Mouse (Mus musculus) embryonic facial prominence, embryonic 11.5 days (tissue): ENCODE results near the gene Uvrag. TPM values are rescaled to one million over a fixed set of nuclear protein-coding genes. Genes with fewer than 3 reads are reported as not detected.

Experiments used
- ATAC-seq: fragments of 200-750 bp; cut with Nextera tagmentation; replicated peaks from 2 replicates; pipeline ENCODE4 v1.8.0; 2017; ENCODE audit warnings: low read depth; ENCODE audit not compliant: insufficient number of reproducible peaks, low FRiP score, low TSS enrichment
- DNase-seq: peaks from one replicate; pipeline ENCODE4 v3.0.0-alpha.2; 2015; ENCODE audit warnings: low spot score
- H3K27ac ChIP-seq: fragments of 300-500 bp; sonication (generic); replicated peaks from 2 replicates; pipeline ENCODE4 v1.5.1; 2014; ENCODE audit warnings: mild to moderate bottlenecking, low read depth, low read length, control low read depth
- H3K27me3 ChIP-seq: fragments of 300-500 bp; sonication (generic); 2 replicates; pipeline ENCODE4 v1.6.1; 2014; ENCODE audit warnings: mild to moderate bottlenecking, low read length, moderate library complexity, mixed read lengths; ENCODE audit not compliant: control insufficient read depth, insufficient read depth
- H3K36me3 ChIP-seq: fragments of 300-500 bp; sonication (generic); replicated peaks from 2 replicates; pipeline ENCODE4 v1.6.1; 2014; ENCODE audit warnings: low read depth, mild to moderate bottlenecking, low read length, moderate library complexity, mixed read lengths; ENCODE audit not compliant: control insufficient read depth, insufficient read depth
- H3K4me1 ChIP-seq: fragments of 300-500 bp; sonication (generic); 2 replicates; pipeline ENCODE4 v1.6.1; 2014; ENCODE audit warnings: low read length, mixed read lengths; ENCODE audit not compliant: control insufficient read depth, insufficient read depth
- H3K4me2 ChIP-seq: fragments of 300-500 bp; sonication (generic); 2 replicates; pipeline ENCODE4 v1.6.1; 2014; ENCODE audit warnings: low read depth, mild to moderate bottlenecking, control low read depth, low read length, moderate library complexity
- H3K4me3 ChIP-seq: fragments of 300-500 bp; sonication (generic); 2 replicates; pipeline ENCODE4 v1.5.1; 2014; ENCODE audit warnings: low read depth, low read length, control low read depth
- H3K9ac ChIP-seq: fragments of 300-500 bp; sonication (generic); replicated peaks from 2 replicates; pipeline ENCODE4 v1.6.1; 2014; ENCODE audit warnings: mild to moderate bottlenecking, control low read depth, low read length
- H3K9me3 ChIP-seq: fragments of 300-500 bp; sonication (generic); replicated peaks from 2 replicates; pipeline ENCODE4 v1.6.1; 2016; ENCODE audit warnings: mild to moderate bottlenecking, low read length, inconsistent platforms, mixed read lengths; ENCODE audit not compliant: control insufficient read depth
- WGBS: fragments of 180-500 bp; shearing (Covaris S2); extraction: QIAGEN DNeasy Blood & Tissue Kit; methylation state at CpG from one replicate; pipeline ENCODE4 v1.1.7; 2014; 5-methylcytosine and 5-hydroxymethylcytosine counted together
- polyA plus RNA-seq: library from polyadenylated mRNA; unstranded; fragments of >200 nt; fragmentation: Nextera tagmentation; extraction: Ambion mirVana; gene quantifications from 2 replicates; pipeline ENCODE4 v1.2.1, GENCODE M21; 2014

The Uvrag gene
- polyA plus RNA-seq, 1 experiment from 2014 or later = 15.5 TPM

DNA sequence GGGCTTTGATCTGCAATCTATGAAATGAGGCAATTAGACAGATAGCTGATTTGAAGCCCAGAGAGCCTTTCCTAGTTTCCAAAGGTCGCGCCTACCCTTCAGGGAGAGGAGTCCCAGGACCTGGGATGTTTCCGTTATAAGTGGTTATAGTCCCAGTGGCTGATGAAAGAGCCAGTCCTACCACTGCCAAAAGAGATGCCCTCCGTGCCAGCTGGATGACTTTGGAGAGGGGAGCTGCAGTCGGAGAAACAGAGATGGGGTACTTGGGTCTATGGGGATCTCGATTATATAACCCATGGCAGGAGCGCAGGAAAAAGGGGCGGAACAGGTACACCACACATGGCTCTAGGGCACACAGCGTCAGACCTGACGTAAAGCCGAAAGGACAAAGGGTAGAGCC, 21.0 kb upstream of the Uvrag start:
- no peak overlapping the region for H3K9ac ChIP-seq
- no peaks in the 10 kb centered on the region for H3K4me1 ChIP-seq
- H3K4me2 ChIP-seq = no peak overlapping the region
- no peak overlapping the region for H3K4me3 ChIP-seq
- H3K27me3 ChIP-seq = no peaks in the 10 kb centered on the region
- no peak overlapping the region for H3K27ac ChIP-seq
- ATAC-seq (no peak), DNase-seq (no peak)
- H3K9me3 ChIP-seq = no peaks in the 10 kb centered on the region
- H3K36me3 ChIP-seq = no peaks in the 10 kb centered on the region
- 79% methylated on average over 11 of the region's 11 CpGs for WGBS

GRCm38 (mm10) chr7:99161529-99161928, 20.6 kb upstream of the Uvrag start:
- ATAC-seq = no peak; the same call in 1 of the 2 replicates
- no peak overlapping the region for H3K4me2 ChIP-seq
- no peaks in the 10 kb centered on the region for H3K9me3 ChIP-seq
- H3K4me3 ChIP-seq = no peak overlapping the region
- WGBS = 35% methylated on average over 4 of the region's 4 CpGs
- H3K4me1 ChIP-seq = no peaks in the 10 kb centered on the region
- H3K27ac ChIP-seq = no peak overlapping the region
- no peaks in the 10 kb centered on the region for H3K36me3 ChIP-seq
- H3K27me3 ChIP-seq = no peaks in the 10 kb centered on the region
- H3K9ac ChIP-seq = no peak overlapping the region
- DNase-seq = no peak

DNA sequence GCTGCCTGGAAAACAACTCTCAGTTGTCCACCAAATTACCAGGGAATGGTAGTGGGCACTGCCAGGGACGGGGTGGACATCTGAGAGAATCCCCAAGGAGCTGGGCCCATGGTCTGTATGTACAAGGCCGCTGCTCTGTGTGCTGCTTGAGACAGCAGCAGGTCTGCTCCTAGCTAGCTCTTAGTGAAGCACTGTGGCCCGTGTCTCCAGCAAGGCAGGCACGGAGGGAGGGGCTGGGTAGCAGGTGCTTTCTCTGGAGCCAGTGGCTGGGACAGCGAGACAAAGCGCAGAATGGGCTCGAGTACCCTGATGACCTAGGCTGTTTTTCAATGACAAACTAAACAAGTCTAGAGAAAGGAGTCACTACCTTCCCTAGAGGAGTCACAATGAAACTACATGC, 20.1 kb upstream of the Uvrag start:
- Histone ChIP-seq H3K4me3 (no peak overlapping the region), H3K27me3 (no peaks in the 10 kb centered on the region), H3K27ac (no peak overlapping the region), H3K4me1 (no peaks in the 10 kb centered on the region; the same call in 1 of the 2 replicates), H3K36me3 (no peaks in the 10 kb centered on the region), H3K9ac (no peak overlapping the region), H3K9me3 (no peaks in the 10 kb centered on the region), H3K4me2 (no peak overlapping the region)
- ATAC-seq = no peak
- WGBS = 88% methylated on average over 7 of the region's 7 CpGs
- no peak for DNase-seq

DNA sequence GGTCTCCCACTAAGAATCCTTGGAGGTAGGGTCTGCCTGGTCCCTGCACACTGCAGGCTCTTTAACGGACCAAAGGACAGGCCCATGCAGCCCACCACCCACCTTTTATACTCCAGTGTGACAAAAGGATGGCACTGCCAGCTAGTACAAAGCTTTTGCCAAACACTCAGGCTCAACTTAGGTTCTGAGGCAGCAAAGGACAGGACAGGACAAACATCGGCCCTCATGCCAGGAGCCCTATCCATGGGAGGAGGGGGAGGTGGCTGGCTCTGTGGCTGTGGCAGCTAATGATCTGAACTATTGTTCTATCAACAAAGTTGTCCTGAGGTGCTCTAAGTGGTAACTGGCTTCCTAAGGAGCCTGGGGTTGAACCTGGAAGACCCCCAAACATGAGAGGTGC, 18.5 kb upstream of the Uvrag start:
- Histone ChIP-seq H3K27ac (no peak overlapping the region), H3K27me3 (no peaks in the 10 kb centered on the region), H3K36me3 (no peaks in the 10 kb centered on the region), H3K4me3 (no peak overlapping the region), H3K9me3 (no peaks in the 10 kb centered on the region), H3K9ac (no peak overlapping the region), H3K4me1 (no peaks in the 10 kb centered on the region; the same call in 1 of the 2 replicates), H3K4me2 (no peak overlapping the region)
- ATAC-seq (no peak), DNase-seq (no peak)
- WGBS = 78% methylated on average over 2 of the region's 2 CpGs

DNA sequence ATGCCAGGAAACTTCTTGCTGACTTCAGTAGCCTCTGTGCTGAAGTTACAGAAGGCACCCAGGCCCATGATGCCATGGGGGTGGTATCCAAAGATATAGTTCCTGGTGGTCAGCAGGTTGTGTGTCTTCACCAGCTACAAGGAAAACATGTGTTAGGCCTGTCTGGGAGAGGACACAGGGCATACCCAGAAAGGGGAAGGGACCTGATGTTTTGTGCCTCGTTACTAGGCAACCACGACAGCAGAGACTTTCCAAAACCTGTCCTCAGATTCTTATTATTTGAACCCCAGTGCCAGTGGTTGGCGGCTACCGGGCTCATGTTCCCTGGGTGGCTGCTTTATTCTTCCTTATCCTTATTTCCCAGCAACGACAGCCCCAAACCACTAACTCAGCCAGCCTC, 18.0 kb upstream of the Uvrag start:
- ATAC-seq (no peak), DNase-seq (no peak)
- no peak overlapping the region for H3K4me3 ChIP-seq
- H3K9ac ChIP-seq = no peak overlapping the region
- H3K36me3 ChIP-seq = no peaks in the 10 kb centered on the region
- H3K27me3 ChIP-seq = no peaks in the 10 kb centered on the region
- H3K27ac ChIP-seq = no peak overlapping the region
- H3K4me2 ChIP-seq = no peak overlapping the region
- no peaks in the 10 kb centered on the region; the same call in 1 of the 2 replicates for H3K4me1 ChIP-seq
- WGBS = 76% methylated on average over 5 of the region's 5 CpGs
- H3K9me3 ChIP-seq = no peaks in the 10 kb centered on the region

GRCm38 (mm10) chr7:99158011-99158410, 17.1 kb upstream of the Uvrag start:
- WGBS = 90% methylated on average over 8 of the region's 8 CpGs
- Histone ChIP-seq H3K27me3 (no peaks in the 10 kb centered on the region), H3K4me2 (no peak overlapping the region), H3K36me3 (no peaks in the 10 kb centered on the region), H3K27ac (no peak overlapping the region), H3K9me3 (no peaks in the 10 kb centered on the region), H3K4me3 (no peak overlapping the region), H3K4me1 (no peaks in the 10 kb centered on the region; the same call in 1 of the 2 replicates), H3K9ac (no peak overlapping the region)
- ATAC-seq = no peak
- no peak for DNase-seq

- Histone ChIP-seq H3K4me2 (no peak overlapping the region), H3K9ac (no peak overlapping the region), H3K36me3 (no peaks in the 10 kb centered on the region), H3K4me1 (no peaks in the 10 kb centered on the region; the same call in 1 of the 2 replicates), H3K27me3 (no peaks in the 10 kb centered on the region), H3K27ac (no peak overlapping the region), H3K9me3 (no peaks in the 10 kb centered on the region), H3K4me3 (no peak overlapping the region)
- DNase-seq (no peak), ATAC-seq (no peak)
- WGBS = 88% methylated on average over 10 of the region's 10 CpGs
Measured at GRCm38 (mm10) chr7:99156737-99157136, 15.8 kb upstream of the Uvrag start.

DNA sequence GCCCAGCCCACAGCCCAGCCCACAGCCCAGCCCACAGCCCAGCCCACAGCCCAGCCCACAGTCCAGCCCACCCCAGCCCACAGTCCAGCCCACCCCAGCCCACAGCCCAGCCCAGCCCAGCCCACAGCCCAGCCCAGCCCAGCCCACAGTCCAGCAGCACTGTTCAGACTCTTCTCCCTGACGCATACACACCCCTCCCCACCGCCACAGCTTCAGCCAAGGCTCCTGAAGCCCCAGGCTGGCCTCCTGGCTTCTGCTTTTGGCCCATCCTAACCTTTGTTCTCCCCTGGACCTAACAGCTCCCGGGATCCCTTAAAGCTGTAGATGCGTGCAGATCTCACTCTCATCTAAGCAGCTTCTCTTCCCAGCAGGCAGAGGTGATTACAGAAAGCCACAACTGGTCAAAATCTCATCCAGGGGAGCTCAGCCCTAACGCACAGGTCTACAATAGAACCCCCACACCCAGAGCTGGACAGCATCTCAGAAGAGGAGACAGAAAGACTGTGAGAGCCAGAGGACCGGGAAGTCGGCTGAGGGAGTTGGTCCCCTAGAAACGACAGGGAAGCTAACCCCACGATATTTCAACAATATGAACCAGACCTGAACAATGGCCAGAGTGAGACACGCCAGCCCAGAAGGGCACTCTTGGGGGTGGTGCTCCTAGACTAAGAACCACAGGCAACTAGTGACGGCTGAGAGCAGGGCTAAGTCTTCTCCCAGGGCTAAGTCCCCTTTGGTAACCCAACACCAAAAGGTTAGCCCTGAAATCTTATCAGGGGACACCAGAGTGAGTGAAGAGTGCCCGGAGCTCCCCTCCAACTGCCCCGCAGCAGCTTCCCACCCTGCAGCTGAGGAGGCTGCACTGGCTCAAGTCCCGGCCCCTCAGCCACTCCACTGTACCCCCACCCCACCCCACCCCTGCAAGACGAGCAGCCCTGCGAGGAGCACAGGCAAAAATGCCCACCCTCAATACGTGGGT, 14.7 kb upstream of the Uvrag start:
- H3K27ac ChIP-seq = no peak overlapping the region
- no peaks in the 10 kb centered on the region for H3K27me3 ChIP-seq

More for the DNA sequence above, 14.7 kb upstream of the Uvrag start:
- peak; percentile 68 for ATAC-seq
- peak overlapping the region; percentile 37 for H3K9ac ChIP-seq
- no peaks in the 10 kb centered on the region; the same call in 1 of the 2 replicates for H3K4me1 ChIP-seq
- 15% methylated on average over 17 of the region's 17 CpGs for WGBS
- H3K36me3 ChIP-seq = no peaks in the 10 kb centered on the region
- H3K4me2 ChIP-seq = peak overlapping the region; percentile 39
- no peaks in the 10 kb centered on the region for H3K9me3 ChIP-seq
- H3K4me3 ChIP-seq = 0 out of 2 replicates have a peak overlapping the region, but pooled peaks have one; percentile 13
- DNase-seq = peak; percentile 79
